Mouse (Mus musculus) olfactory bulb, adult 2 months (tissue): ENCODE data around the gene Srcin1.

Experiments used
- CTCF ChIP-seq: fragments of 200-500 bp; IDR thresholded peaks from 2 replicates; pipeline ENCODE4 v1.5.1; 2012; ENCODE audit warnings: low read depth, mild to moderate bottlenecking, low read length, moderate library complexity; ENCODE audit not compliant: insufficient read depth
- POLR2A ChIP-seq: fragments of 200-500 bp; IDR thresholded peaks from 2 replicates; pipeline ENCODE4 v1.6.1; 2012; ENCODE audit warnings: mild to moderate bottlenecking, low read depth, low read length, moderate library complexity; ENCODE audit not compliant: insufficient read depth

- TF ChIP-seq CTCF (no peak), POLR2A (no peak)
Measured at GRCm38 (mm10) chr11:97590227-97590960, 14.4 kb upstream of the Srcin1 start.
